Mouse (Mus musculus): ENCODE results near the gene Rnf180.

DNA sequence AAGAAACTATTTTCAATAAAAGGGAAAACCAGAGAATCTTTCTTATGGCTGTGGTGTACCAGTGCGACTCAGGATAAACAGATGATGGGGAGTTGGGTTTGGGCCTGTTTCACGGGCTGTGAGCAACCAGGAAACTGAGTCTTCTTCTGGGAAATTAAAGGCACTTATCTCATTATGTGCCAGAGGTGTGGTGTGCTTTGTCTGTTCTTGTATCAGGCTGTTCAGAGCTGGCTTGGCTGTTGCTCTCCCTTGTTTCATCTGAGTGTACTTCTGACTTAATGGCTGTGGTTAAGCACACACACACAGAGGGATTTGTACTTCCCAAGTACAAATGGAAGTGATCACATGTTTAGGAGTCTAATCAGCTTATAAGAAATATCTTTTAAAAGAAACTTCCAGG is 190.2 kb downstream of the Rnf180 start:
- TF ChIP-seq CTCF (IDR thresholded peaks at IDR 0.05; ENCODE audit: low read depth, low read length) (no peak), POLR2A (IDR thresholded peaks at IDR 0.05; ENCODE audit: extremely low read depth, insufficient read depth, low read length) (no peak)
